In the genomic region with DNA sequence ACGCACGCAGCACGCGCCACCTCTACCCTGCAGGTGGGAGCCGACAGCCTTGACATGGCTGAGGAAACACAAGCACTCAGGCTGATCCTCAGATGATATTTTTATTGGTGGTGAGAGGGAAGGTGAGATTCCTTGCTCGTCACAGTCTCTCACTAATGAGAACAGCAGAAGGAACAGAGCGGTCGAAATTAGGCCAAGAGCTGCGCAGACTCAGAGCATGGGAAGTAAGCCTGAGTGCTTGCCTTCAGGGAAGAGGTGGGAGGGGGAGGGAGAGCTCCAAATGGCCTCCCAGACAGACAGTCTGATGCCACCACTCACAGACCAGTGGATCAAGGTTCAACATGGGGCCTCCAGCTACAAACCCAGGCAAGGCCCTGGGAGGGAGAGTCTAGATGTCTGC, we compare ENCODE assay signal across 6 mouse cellular contexts.
"Had no signal": no experiment of that assay in that cellular context is flagged by ENCODE, and none has a peak within 500 bp of the region (broad histone marks: within the 10 kb centered on the region; RNA-seq: fewer than 3 reads in every experiment).

No protein-coding gene starts in this region.

- DNase-seq: right cerebral cortex, adult 18-20 months; right cerebral cortex, postnatal 14 days; right cerebral cortex, postnatal 25 days; right cerebral cortex, postnatal 4 days; spleen, adult 18-20 months; thymus, adult 18-20 months had no signal
